Mouse (Mus musculus): Measurements from ENCODE around the gene Gm45213.

- TF ChIP-seq HCFC1 (IDR thresholded peaks at IDR 0.05; ENCODE audit: borderline replicate concordance, insufficient read depth, low read length) (no peak; the same call in 1 of the 2 replicates), ZC3H11A (IDR thresholded peaks at IDR 0.05; ENCODE audit: borderline replicate concordance, low read depth, low read length) (no peak), CHD2 (IDR thresholded peaks at IDR 0.05; ENCODE audit: low read depth, low read length) (no peak), ZNF384 (IDR thresholded peaks at IDR 0.05; ENCODE audit: low read depth, low read length) (peak; percentile 98), MAFK (IDR thresholded peaks at IDR 0.05; ENCODE audit: insufficient read depth, low read depth, low read length) (no peak)
Measured at GRCm38 (mm10) chr7:66108961-66109854, 65.8 kb downstream of the Gm45213 start, which contains the start of gene Chsy1.

Data from ES-E14 (cell line).